Mouse (Mus musculus) gastrocnemius, adult 8-10 months (tissue): ENCODE measurements around the gene Vmn2r84. TPM values are rescaled to one million over a fixed set of nuclear protein-coding genes. Genes with fewer than 3 reads are reported as not detected.

Experiments
- total RNA-seq, 4 experiments: library from RNA; stranded (reverse); gene quantifications; 2 replicates each; pipeline ENCODE4 v1.2.4; 2022

The Vmn2r84 gene
- total RNA-seq, 4 experiments from 2014 or later, result not detected

Other genes with a start within 250 kb of the Vmn2r84 start
- not detected for gene Olfr825, start 227.6 kb downstream of the Vmn2r84 start, total RNA-seq
- gene Olfr826, start 210.1 kb downstream of the Vmn2r84 start, total RNA-seq, result not detected
- gene Olfr827, start 179.9 kb downstream of the Vmn2r84 start, total RNA-seq, result not detected
- gene Neurod4, start 114.1 kb downstream of the Vmn2r84 start, total RNA-seq, result not detected
- under 1 TPM; 0.19 to 0.27 (median 0.24) TPM for gene Tespa1, start 71.5 kb downstream of the Vmn2r84 start, total RNA-seq
- not detected for gene Vmn2r85, start 35.4 kb upstream of the Vmn2r84 start, total RNA-seq
- not detected for gene Vmn2r86, start 61.7 kb upstream of the Vmn2r84 start, total RNA-seq
- gene Vmn2r87, start 103.1 kb upstream of the Vmn2r84 start, total RNA-seq, result not detected